Comparison of ENCODE assay signal across 21 mouse cellular contexts in genomic region chr6:36834695-36835265, GRCm38 (mm10).
"Had no signal": no experiment of that assay in that cellular context is flagged by ENCODE, and none has a peak within 500 bp of the region (broad histone marks: within the 10 kb centered on the region; RNA-seq: fewer than 3 reads in every experiment).

No protein-coding gene starts in this region.

- H3K27me3 ChIP-seq: limb, embryonic 12.5 days; limb, embryonic 15.5 days; megakaryocyte, embryonic 14.5 days; midbrain, embryonic 12.5 days had no signal

- ATAC-seq: liver, postnatal 0 days; lung, postnatal 0 days; midbrain, embryonic 16.5 days had no signal

- H3K9me3 ChIP-seq: limb, embryonic 12.5 days; limb, embryonic 15.5 days; megakaryocyte, embryonic 14.5 days; midbrain, embryonic 12.5 days had no signal

- H3K4me2 ChIP-seq: limb, embryonic 12.5 days; limb, embryonic 15.5 days; liver, embryonic 11.5 days; lung, embryonic 14.5 days; midbrain, embryonic 12.5 days had no signal

- H3K9ac ChIP-seq: limb, embryonic 12.5 days; limb, embryonic 15.5 days; liver, embryonic 14.5 days; liver, postnatal 0 days; lung, embryonic 14.5 days; midbrain, embryonic 12.5 days had no signal

- H3K27ac ChIP-seq: limb, embryonic 12.5 days; limb, embryonic 15.5 days; liver, embryonic 14.5 days; midbrain, embryonic 12.5 days; stomach, postnatal 0 days had no signal

- DNase-seq: kidney, postnatal 14 days; kidney, postnatal 4 days; left cerebral cortex, postnatal 4 days; liver, postnatal 0 days; lung, embryonic 14.5 days; lung, postnatal 36 days; right cerebral cortex, adult 18-20 months; right cerebral cortex, postnatal 14 days; right cerebral cortex, postnatal 4 days; thymus, adult 2 months; thymus, postnatal 14 days; thymus, postnatal 4 days had no signal

- H3K4me1 ChIP-seq: megakaryocyte, embryonic 14.5 days had no signal

- H3K4me3 ChIP-seq: limb, embryonic 12.5 days; limb, embryonic 15.5 days; megakaryocyte, embryonic 14.5 days; midbrain, embryonic 12.5 days had no signal

- H3K36me3 ChIP-seq: limb, embryonic 12.5 days; limb, embryonic 15.5 days; midbrain, embryonic 12.5 days had no signal
